Mouse (Mus musculus) CD4-positive, CD25-positive, alpha-beta regulatory T cell, adult 9 weeks (primary cell): Measurements from ENCODE around the gene Nom1. TPM values are rescaled to one million over a fixed set of nuclear protein-coding genes. Genes with fewer than 3 reads are reported as not detected.

Experiments used
- polyA plus RNA-seq: library from polyadenylated mRNA; unstranded; fragments of 100-300 nt; shearing (Covaris generic); gene quantifications from one replicate; pipeline ENCODE4 v1.2.1, GENCODE M21; 2017

Gene Nom1
- polyA plus RNA-seq = 24.3 TPM

GRCm38 (mm10) chr5:29434228-29434871, at the start of gene Nom1:
Nom1 (plus strand) TSS chr5:29434664.

GRCm38 (mm10) chr5:29478208-29479197, 44.0 kb downstream of the Nom1 start, which contains the start of gene Mnx1:
Mnx1 (minus strand) TSS chr5:29478470.

Other genes starting within 250 kb of the Nom1 start
- 6.4 TPM for gene Rnf32, start 238.7 kb upstream of the Nom1 start, polyA plus RNA-seq
- 5.2 TPM for gene Lmbr1, start 56.3 kb upstream of the Nom1 start, polyA plus RNA-seq
- not detected for gene Mnx1, start 43.8 kb downstream of the Nom1 start, polyA plus RNA-seq
- 14.3 TPM for gene Ube3c, start 134.6 kb downstream of the Nom1 start, polyA plus RNA-seq